Mouse (Mus musculus) kidney, postnatal 36 days (tissue): ENCODE measurements around the gene Rarres2.

Experiments
- DNase-seq, 2 experiments: peaks; one replicate each; pipeline ENCODE4 v3.0.0; 2021 to 2022; ENCODE audit warnings: mixed read lengths in 2 of 2

Gene Rarres2

GRCm38 (mm10) chr6:48579215-48579648 is 6.6 kb upstream of the Rarres2 start:
- DNase-seq: no peak

- no peak for DNase-seq
Observed at GRCm38 (mm10) chr6:48578736-48579135, 6.1 kb upstream of the Rarres2 start.

GRCm38 (mm10) chr6:48573981-48574380 is 1.4 kb upstream of the Rarres2 start:
- DNase-seq: no peak

- peak; percentile 52 to 63 for DNase-seq
Observed at GRCm38 (mm10) chr6:48573280-48573679, 691 bp upstream of the Rarres2 start.

- DNase-seq: no peak
Observed at GRCm38 (mm10) chr6:48572014-48572413, 575 bp downstream of the Rarres2 start.

GRCm38 (mm10) chr6:48569065-48569807 is 3.4 kb downstream of the Rarres2 start:
- peak; percentile 45 to 57 for DNase-seq

GRCm38 (mm10) chr6:48568036-48568984 is 4.3 kb downstream of the Rarres2 start:
- peak; percentile 86 for DNase-seq

- DNase-seq: peak; percentile 90 to 92
Observed at GRCm38 (mm10) chr6:48566312-48566711, 6.3 kb downstream of the Rarres2 start.

GRCm38 (mm10) chr6:48565693-48566310 is 6.8 kb downstream of the Rarres2 start:
- peak; percentile 36 to 49 for DNase-seq

- DNase-seq: no peak
Observed at GRCm38 (mm10) chr6:48555956-48556355, 16.6 kb downstream of the Rarres2 start.

- peak; percentile 63 to 85 for DNase-seq
Observed at GRCm38 (mm10) chr6:48555104-48555890, 17.3 kb downstream of the Rarres2 start.

GRCm38 (mm10) chr6:48554280-48555103 is 18.1 kb downstream of the Rarres2 start, which contains the start of gene Lrrc61:
Gene Lrrc61 (plus strand): TSS chr6:48554796.
- DNase-seq: peak; percentile 98 to 99

GRCm38 (mm10) chr6:48553819-48554218 is 18.8 kb downstream of the Rarres2 start:
- no peak for DNase-seq

- DNase-seq: peak in 1 of 2 experiments; percentile 71
Observed at GRCm38 (mm10) chr6:48552918-48553317, 19.7 kb downstream of the Rarres2 start.

- DNase-seq: no peak
Observed at GRCm38 (mm10) chr6:48548314-48548713, 24.3 kb downstream of the Rarres2 start.

- no peak for DNase-seq
Observed at GRCm38 (mm10) chr6:48546858-48547257, 25.7 kb downstream of the Rarres2 start.

- peak; percentile 52 to 83 for DNase-seq
Observed at GRCm38 (mm10) chr6:48546271-48546670, 26.3 kb downstream of the Rarres2 start.

- no peak for DNase-seq
Observed at GRCm38 (mm10) chr6:48545251-48545650, 27.3 kb downstream of the Rarres2 start.

- DNase-seq: no peak
Observed at GRCm38 (mm10) chr6:48542631-48543030, 30.0 kb downstream of the Rarres2 start.

GRCm38 (mm10) chr6:48541560-48542450 is 30.8 kb downstream of the Rarres2 start:
- DNase-seq: peak; percentile 61 to 70
